Mouse (Mus musculus): ENCODE measurements around the gene Ciapin1.

Ciapin1 gene

GRCm38 (mm10) chr8:94804546-94805340, 33.4 kb downstream of the Ciapin1 start:
- DNase-seq, result no peak

- DNase-seq, result no peak
Measured at GRCm38 (mm10) chr8:94803551-94803950, 34.6 kb downstream of the Ciapin1 start.

- no peak for DNase-seq
Measured at GRCm38 (mm10) chr8:94802375-94802774, 35.8 kb downstream of the Ciapin1 start.

GRCm38 (mm10) chr8:94801293-94802095, 36.7 kb downstream of the Ciapin1 start:
- no peak for DNase-seq

GRCm38 (mm10) chr8:94800278-94800968, 37.7 kb downstream of the Ciapin1 start:
- DNase-seq, result no peak

GRCm38 (mm10) chr8:94794782-94795181, 43.4 kb downstream of the Ciapin1 start:
- no peak for DNase-seq

GRCm38 (mm10) chr8:94794368-94794767, 43.8 kb downstream of the Ciapin1 start:
- DNase-seq, result no peak

- no peak for DNase-seq
Measured at GRCm38 (mm10) chr8:94789256-94789955, 48.8 kb downstream of the Ciapin1 start.

- no peak for DNase-seq
Measured at GRCm38 (mm10) chr8:94787524-94788501, 50.3 kb downstream of the Ciapin1 start.

GRCm38 (mm10) chr8:94785995-94786595, 52.1 kb downstream of the Ciapin1 start:
- no peak for DNase-seq

- peak; percentile 16 to 24 for DNase-seq
Measured at GRCm38 (mm10) chr8:94785247-94785985, 52.7 kb downstream of the Ciapin1 start.

- no peak for DNase-seq
Measured at GRCm38 (mm10) chr8:94783890-94784289, 54.3 kb downstream of the Ciapin1 start.

- no peak for DNase-seq
Measured at GRCm38 (mm10) chr8:94781838-94782235, 56.3 kb downstream of the Ciapin1 start.

GRCm38 (mm10) chr8:94781155-94781837, 56.9 kb downstream of the Ciapin1 start:
- no peak for DNase-seq

GRCm38 (mm10) chr8:94780491-94781154, 57.5 kb downstream of the Ciapin1 start:
- no peak for DNase-seq

- DNase-seq, result no peak
Measured at GRCm38 (mm10) chr8:94779534-94780294, 58.4 kb downstream of the Ciapin1 start.

GRCm38 (mm10) chr8:94778895-94779533, 59.1 kb downstream of the Ciapin1 start:
- no peak for DNase-seq

GRCm38 (mm10) chr8:94778473-94778872, 59.7 kb downstream of the Ciapin1 start:
- DNase-seq, result no peak
